Mouse (Mus musculus) right cerebral cortex, adult 18-20 months (tissue): ENCODE data around the gene Mfsd6.
A peak's percentile ranks its signal among the peaks of the same experiment; 100 is the strongest.
"Not testable (repeated sequence)": the region's sequence is repeated elsewhere in the genome, so short reads cannot be mapped to it uniquely, and the experiment has no call there.

Experiments used
- DNase-seq: peaks from one replicate; pipeline ENCODE4 v3.0.0; 2022; ENCODE audit warnings: mixed read lengths

Mfsd6 gene

GRCm38 (mm10) chr1:52707030-52707429 lies 20.2 kb downstream of the Mfsd6 start:
- DNase-seq, result no peak

DNA sequence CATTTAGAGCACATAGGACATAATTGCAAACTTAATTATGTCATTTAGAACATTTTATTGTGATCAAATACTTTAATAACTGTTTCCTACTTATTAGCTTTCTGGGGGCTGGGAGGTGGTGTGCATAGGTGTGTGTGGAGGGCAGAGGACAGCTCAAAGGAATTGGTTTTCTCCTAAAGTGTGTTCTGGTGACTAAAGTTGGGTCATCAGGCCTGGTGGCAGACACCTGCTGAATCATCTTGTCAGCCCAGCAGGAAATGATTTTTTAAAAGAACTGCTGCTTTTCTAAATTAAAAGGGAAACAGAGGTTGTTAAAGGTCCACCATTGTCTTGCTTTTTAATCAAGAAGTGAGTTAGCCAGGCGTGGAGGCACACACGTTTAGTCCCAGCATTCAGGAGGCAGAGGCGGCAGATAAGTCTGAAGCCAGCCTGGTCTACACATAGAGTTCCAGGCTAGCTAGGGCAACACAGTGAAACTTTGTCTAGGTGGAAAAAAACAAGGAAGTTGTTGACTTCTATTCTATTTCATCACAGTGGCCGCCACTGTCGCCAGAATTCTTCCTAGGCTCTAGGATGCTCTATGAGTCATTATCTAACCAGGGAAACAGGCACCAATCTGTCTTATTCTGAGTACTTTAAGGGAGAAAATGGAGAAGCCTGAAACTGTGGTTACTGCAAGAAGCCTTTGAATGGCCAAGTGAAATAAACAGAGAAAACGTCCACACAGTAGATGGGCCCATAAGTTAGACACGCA lies 24.3 kb downstream of the Mfsd6 start:
- DNase-seq, result no peak

GRCm38 (mm10) chr1:52701941-52702340 lies 25.3 kb downstream of the Mfsd6 start:
- no peak for DNase-seq

DNA sequence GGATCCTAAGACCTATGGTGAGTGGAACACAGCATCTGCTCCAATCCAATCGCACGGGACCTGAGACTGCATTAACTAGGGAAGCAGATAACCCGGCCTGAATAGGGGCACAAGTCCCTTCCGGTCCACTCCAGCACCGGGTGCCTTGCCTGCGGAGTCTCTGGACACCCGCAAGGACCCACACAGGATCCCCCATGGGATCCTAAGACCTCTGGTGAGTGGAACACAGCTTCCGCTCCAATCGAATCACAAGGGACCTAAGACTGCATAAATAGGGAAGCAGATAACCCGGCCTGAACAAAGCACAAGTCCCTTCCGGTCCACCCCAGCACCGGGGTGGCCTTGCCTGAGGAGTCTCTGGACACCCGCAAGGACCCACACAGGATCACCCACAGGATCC lies 32.8 kb downstream of the Mfsd6 start:
- DNase-seq, result not testable (repeated sequence)

- no peak for DNase-seq
These were observed 39.6 kb downstream of the Mfsd6 start for GRCm38 (mm10) chr1:52687636-52688035.

- DNase-seq, result no peak
These were observed 43.7 kb downstream of the Mfsd6 start for GRCm38 (mm10) chr1:52683550-52683949.

DNA sequence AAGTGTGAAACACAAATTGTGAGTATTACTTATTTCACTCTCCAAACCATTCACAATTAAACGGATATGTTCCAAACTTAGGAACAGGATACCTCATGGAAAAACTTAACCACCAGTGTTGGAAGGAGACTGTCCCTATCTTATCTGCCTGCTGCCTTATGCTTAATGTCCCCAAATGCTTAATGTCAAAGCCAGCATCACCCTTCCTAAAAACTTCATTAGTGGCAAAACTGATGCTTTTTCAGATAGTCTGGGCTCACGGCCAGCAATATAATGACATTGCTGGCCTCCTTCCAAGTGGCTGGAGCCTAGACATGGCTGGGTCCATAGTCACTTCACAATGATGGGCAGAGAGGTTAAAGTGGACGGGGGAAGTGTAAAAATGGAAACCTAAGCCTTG lies 50.6 kb downstream of the Mfsd6 start:
- no peak for DNase-seq

- no peak for DNase-seq
These were observed 51.4 kb downstream of the Mfsd6 start for GRCm38 (mm10) chr1:52675561-52676551.

GRCm38 (mm10) chr1:52669931-52670330 lies 57.3 kb downstream of the Mfsd6 start:
- DNase-seq, result no peak

DNA sequence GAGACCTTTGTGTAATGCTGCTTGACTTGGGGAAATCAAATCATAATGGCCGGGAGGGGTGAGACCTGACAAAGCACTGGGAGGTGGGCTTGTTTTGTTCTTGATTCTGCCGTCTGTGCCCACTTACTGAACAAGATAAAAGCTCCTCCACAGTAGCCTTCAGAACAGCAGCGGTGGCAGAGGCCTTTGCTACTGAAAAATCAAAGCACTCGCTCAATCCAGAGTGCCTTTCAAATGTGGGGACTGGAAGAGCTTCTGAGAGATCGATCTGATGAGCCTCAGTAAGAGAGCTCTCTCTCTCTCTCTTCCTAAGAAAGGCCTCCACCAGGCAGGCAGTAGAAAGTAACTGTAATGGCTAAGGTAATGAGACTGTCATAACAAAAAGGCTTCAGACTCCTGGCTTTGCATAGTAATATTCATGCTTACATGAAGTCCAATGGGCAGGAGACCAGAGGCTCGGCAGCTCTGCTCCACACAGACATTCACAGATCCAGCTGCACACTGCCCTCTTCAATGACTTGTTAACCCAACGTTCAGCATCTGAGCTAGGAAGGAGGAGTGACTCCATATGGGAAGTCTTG lies 58.4 kb downstream of the Mfsd6 start:
- no peak for DNase-seq

GRCm38 (mm10) chr1:52663228-52663627 lies 64.0 kb downstream of the Mfsd6 start:
- DNase-seq, result peak; percentile 73

- DNase-seq, result no peak
These were observed 66.5 kb downstream of the Mfsd6 start for GRCm38 (mm10) chr1:52660765-52661164.

- no peak for DNase-seq
These were observed 67.0 kb downstream of the Mfsd6 start for GRCm38 (mm10) chr1:52660278-52660677.

- DNase-seq, result no peak
These were observed 69.1 kb downstream of the Mfsd6 start for GRCm38 (mm10) chr1:52658160-52658559.

- DNase-seq, result no peak
These were observed 72.1 kb downstream of the Mfsd6 start for GRCm38 (mm10) chr1:52655153-52655552.

GRCm38 (mm10) chr1:52653366-52653765 lies 73.9 kb downstream of the Mfsd6 start:
- DNase-seq, result no peak

GRCm38 (mm10) chr1:52652601-52653253 lies 74.5 kb downstream of the Mfsd6 start:
- no peak for DNase-seq

DNA sequence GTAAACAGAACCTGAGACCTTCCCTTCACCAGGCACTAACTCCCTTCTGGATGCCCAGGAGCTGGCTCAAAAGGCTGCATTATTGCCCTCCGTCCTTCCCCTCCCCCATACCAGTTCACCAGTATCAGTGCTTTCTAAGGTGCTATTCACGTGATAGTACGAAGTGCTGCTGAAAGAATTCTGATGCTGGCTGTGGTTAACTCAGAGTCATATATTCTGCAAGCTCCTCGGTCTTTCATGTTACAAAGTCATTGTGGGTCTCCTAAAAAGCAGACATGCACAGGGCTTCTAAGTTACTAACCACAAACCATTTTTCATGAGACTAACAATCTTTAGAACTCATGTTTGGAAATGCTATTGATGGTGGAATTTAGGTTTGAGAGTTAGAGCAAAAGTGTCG lies 77.2 kb downstream of the Mfsd6 start:
- DNase-seq, result no peak

DNA sequence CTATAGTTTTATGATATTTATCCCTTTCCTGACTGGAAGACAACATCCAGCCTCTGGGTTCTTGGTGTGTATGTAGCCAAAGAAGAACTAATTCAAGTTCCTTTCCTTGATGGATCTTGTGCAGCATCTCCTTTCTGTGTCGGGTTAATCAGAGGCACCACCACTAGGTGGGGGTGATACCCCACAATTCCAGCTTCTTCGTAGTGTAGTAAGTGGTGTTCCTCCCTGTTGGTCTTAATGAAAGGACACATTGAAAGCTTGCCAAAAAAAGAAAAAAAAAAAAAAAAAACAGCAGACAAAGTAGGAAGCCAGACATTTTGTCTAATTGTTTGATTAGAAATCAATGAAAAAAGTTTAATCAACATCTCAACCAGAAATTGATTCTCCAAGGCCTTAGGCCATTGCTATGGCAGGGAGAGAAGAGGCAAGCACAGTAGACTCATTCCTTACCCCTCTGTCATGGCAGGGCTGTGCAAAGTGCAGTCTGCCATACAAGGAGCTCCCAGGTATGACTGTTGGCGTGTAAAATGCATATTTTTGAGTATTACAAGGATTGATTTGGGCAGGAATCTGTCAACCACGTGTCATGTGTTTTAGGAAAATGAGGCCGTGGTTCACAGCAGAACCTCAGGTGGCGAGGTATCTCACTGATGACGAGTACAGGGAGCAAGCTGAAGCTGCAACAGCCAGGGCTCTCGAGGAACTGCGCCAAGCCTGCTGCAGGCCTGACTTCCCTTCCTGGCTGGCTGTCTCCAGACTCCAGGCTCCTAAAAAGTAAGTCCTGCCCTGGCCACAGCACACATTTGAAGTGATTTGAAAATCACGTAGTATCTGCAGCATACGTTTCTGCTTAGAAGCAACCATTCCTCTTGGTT lies 78.9 kb downstream of the Mfsd6 start:
- DNase-seq, result peak; percentile 82

GRCm38 (mm10) chr1:52640736-52641135 lies 86.5 kb downstream of the Mfsd6 start:
- DNase-seq, result no peak

- no peak for DNase-seq
These were observed 87.0 kb downstream of the Mfsd6 start for GRCm38 (mm10) chr1:52640266-52640665.

DNA sequence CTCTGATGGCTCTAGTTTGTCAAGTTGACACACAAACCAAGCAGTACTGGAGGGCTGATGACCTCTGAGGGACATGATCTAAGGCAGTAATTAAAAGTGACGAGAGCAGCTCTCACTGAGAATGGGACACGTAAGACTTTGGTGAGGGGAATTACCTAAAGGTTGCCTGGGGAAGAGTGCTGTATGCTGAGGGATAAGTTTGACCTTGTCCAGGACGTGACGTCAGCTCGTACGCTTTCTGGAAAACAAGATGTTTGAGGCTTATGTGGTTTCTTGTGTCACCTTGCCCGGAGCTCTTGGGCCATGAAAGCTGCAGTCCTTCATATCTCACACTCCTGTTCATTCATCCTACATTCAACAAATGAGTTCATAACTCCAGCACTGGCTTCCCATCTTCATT lies 88.2 kb downstream of the Mfsd6 start:
- DNase-seq, result no peak
